Mouse (Mus musculus) ZHBTc4 (cell line): ENCODE measurements around the gene Arnt.

Experiments
- DNase-seq: peaks from one replicate; pipeline ENCODE4 v3.0.0-alpha.2; 2011; ENCODE audit warnings: low read depth, low spot score

Arnt gene

GRCm38 (mm10) chr3:95456367-95456766 is 22.2 kb downstream of the Arnt start:
- DNase-seq = no peak

GRCm38 (mm10) chr3:95457758-95458157 is 23.6 kb downstream of the Arnt start:
- no peak for DNase-seq

GRCm38 (mm10) chr3:95459381-95459780 is 25.2 kb downstream of the Arnt start:
- DNase-seq = no peak

GRCm38 (mm10) chr3:95463852-95464251 is 29.7 kb downstream of the Arnt start:
- no peak for DNase-seq

GRCm38 (mm10) chr3:95478966-95479365 is 44.8 kb downstream of the Arnt start:
- no peak for DNase-seq

- no peak for DNase-seq
Measured at GRCm38 (mm10) chr3:95486421-95486820, 52.2 kb downstream of the Arnt start.

- DNase-seq = no peak
Measured at GRCm38 (mm10) chr3:95488679-95489078, 54.5 kb downstream of the Arnt start.

- DNase-seq = no peak
Measured at GRCm38 (mm10) chr3:95490238-95490637, 56.0 kb downstream of the Arnt start.

GRCm38 (mm10) chr3:95494342-95494741 is 60.2 kb downstream of the Arnt start:
- no peak for DNase-seq

- no peak for DNase-seq
Measured at GRCm38 (mm10) chr3:95498229-95498628, 64.0 kb downstream of the Arnt start.

- DNase-seq = no peak
Measured at GRCm38 (mm10) chr3:95499024-95499423, 64.8 kb downstream of the Arnt start, which contains the start of gene Ctsk. Gene Ctsk (plus strand): TSS chr3:95499256.

- no peak for DNase-seq
Measured at GRCm38 (mm10) chr3:95499496-95500140, 65.4 kb downstream of the Arnt start.

GRCm38 (mm10) chr3:95502312-95502711 is 68.1 kb downstream of the Arnt start:
- peak; percentile 40 for DNase-seq

GRCm38 (mm10) chr3:95509348-95509747 is 75.2 kb downstream of the Arnt start:
- no peak for DNase-seq

- no peak for DNase-seq
Measured at GRCm38 (mm10) chr3:95511611-95512180, 77.5 kb downstream of the Arnt start.

- no peak for DNase-seq
Measured at GRCm38 (mm10) chr3:95516614-95517041, 82.4 kb downstream of the Arnt start.

GRCm38 (mm10) chr3:95517493-95517898 is 83.3 kb downstream of the Arnt start:
- DNase-seq = peak; percentile 82

- DNase-seq = no peak
Measured at GRCm38 (mm10) chr3:95518891-95519290, 84.7 kb downstream of the Arnt start.

GRCm38 (mm10) chr3:95519315-95519714 is 85.1 kb downstream of the Arnt start:
- DNase-seq = no peak

GRCm38 (mm10) chr3:95520100-95520499 is 85.9 kb downstream of the Arnt start:
- no peak for DNase-seq

GRCm38 (mm10) chr3:95521168-95521567 is 87.0 kb downstream of the Arnt start:
- DNase-seq = no peak

GRCm38 (mm10) chr3:95523662-95524061 is 89.5 kb downstream of the Arnt start:
- DNase-seq = no peak

- no peak for DNase-seq
Measured at GRCm38 (mm10) chr3:95524673-95525072, 90.5 kb downstream of the Arnt start.
